Mouse (Mus musculus): Measurements from ENCODE around the gene Stra6.

DNA sequence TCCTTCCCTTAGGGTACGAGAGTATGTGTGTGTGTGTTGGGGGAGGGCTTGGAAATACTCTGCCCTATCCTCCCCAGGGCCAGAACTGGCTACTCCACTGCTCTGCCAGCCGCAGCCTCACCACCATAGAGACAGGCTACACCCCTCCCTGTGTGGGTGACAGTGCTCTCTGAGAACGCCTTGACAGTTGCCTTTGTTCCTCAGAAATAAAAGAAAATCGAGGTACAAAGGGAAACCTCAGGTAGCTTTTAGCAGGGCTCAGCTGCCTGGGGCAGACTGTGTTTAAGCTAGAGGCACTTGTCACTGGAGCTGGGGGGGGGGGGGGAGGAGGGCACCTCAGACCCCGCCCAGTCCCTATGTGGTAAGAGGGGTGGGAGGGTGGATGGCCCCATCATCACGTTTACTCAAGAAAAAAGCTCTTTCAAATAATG, 48.7 kb downstream of the Stra6 start:
- no peak for TF ChIP-seq CTCF (IDR thresholded peaks at IDR 0.05; ENCODE audit: control insufficient read depth, insufficient read depth, low read length)
- TF ChIP-seq POLR2A (IDR thresholded peaks at IDR 0.05; ENCODE audit: borderline replicate concordance, control insufficient read depth, low read depth, low read length), result no peak

Data from bone marrow, adult 2 months (tissue).